Mouse (Mus musculus): Measurements from ENCODE around the gene Srgn.
"Not testable (repeated sequence)": the region's sequence is repeated elsewhere in the genome, so short reads cannot be mapped to it uniquely, and the experiment has no call there.

Srgn gene

GRCm38 (mm10) chr10:62520911-62521310 is 6.3 kb downstream of the Srgn start:
- no peak for DNase-seq

GRCm38 (mm10) chr10:62517511-62517910 is 9.7 kb downstream of the Srgn start:
- no peak for DNase-seq

GRCm38 (mm10) chr10:62512855-62513254 is 14.4 kb downstream of the Srgn start:
- DNase-seq = no peak

- no peak for DNase-seq
Measured at GRCm38 (mm10) chr10:62511528-62511927, 15.7 kb downstream of the Srgn start.

GRCm38 (mm10) chr10:62509032-62509656 is 18.1 kb downstream of the Srgn start:
- no peak for DNase-seq

- DNase-seq = peak; percentile 54
Measured at GRCm38 (mm10) chr10:62508459-62508858, 18.8 kb downstream of the Srgn start.

GRCm38 (mm10) chr10:62507591-62508308 is 19.5 kb downstream of the Srgn start:
- peak; percentile 77 for DNase-seq

- DNase-seq = no peak
Measured at GRCm38 (mm10) chr10:62507071-62507470, 20.2 kb downstream of the Srgn start.

- no peak for DNase-seq
Measured at GRCm38 (mm10) chr10:62506019-62506556, 21.2 kb downstream of the Srgn start.

GRCm38 (mm10) chr10:62505224-62505983 is 21.8 kb downstream of the Srgn start:
- no peak for DNase-seq

GRCm38 (mm10) chr10:62503836-62504628 is 23.2 kb downstream of the Srgn start:
- DNase-seq = no peak

GRCm38 (mm10) chr10:62503353-62503752 is 23.9 kb downstream of the Srgn start:
- peak; percentile 16 for DNase-seq

- DNase-seq = no peak
Measured at GRCm38 (mm10) chr10:62501951-62502350, 25.3 kb downstream of the Srgn start.

- no peak for DNase-seq
Measured at GRCm38 (mm10) chr10:62500916-62501615, 26.2 kb downstream of the Srgn start.

- DNase-seq = peak; percentile 70
Measured at GRCm38 (mm10) chr10:62500088-62500915, 26.9 kb downstream of the Srgn start.

- not testable (repeated sequence) for DNase-seq
Measured at GRCm38 (mm10) chr10:62491681-62492080, 35.6 kb downstream of the Srgn start.

- peak; percentile 63 for DNase-seq
Measured at GRCm38 (mm10) chr10:62488266-62488665, 39.0 kb downstream of the Srgn start.

- DNase-seq = peak; percentile 99
Measured at GRCm38 (mm10) chr10:62486618-62487415, 40.4 kb downstream of the Srgn start, which contains the start of gene Vps26a. Gene Vps26a, minus strand, starts transcription at chr10:62486805.

- DNase-seq = peak; percentile 34
Measured at GRCm38 (mm10) chr10:62485878-62486582, 41.2 kb downstream of the Srgn start.

All from kidney, postnatal 10 days (tissue).